Mouse (Mus musculus): ENCODE data around the gene Creb3l1.
A peak's percentile ranks its signal among the peaks of the same experiment; 100 is the strongest.

The Creb3l1 gene

GRCm38 (mm10) chr2:91963443-91963932 lies 60.8 kb downstream of the Creb3l1 start:
- DNase-seq (ENCODE audit: low spot score), result peak; percentile 94

GRCm38 (mm10) chr2:91962864-91963401 lies 61.4 kb downstream of the Creb3l1 start:
- no peak for DNase-seq (ENCODE audit: low spot score)

- no peak for DNase-seq (ENCODE audit: low spot score)
Observed at GRCm38 (mm10) chr2:91961901-91962761, 62.2 kb downstream of the Creb3l1 start.

- DNase-seq (ENCODE audit: low spot score), result no peak
Observed at GRCm38 (mm10) chr2:91960459-91960858, 63.8 kb downstream of the Creb3l1 start.

GRCm38 (mm10) chr2:91959544-91960410 lies 64.5 kb downstream of the Creb3l1 start:
- no peak for DNase-seq (ENCODE audit: low spot score)

- DNase-seq (ENCODE audit: low spot score), result peak; percentile 77
Observed at GRCm38 (mm10) chr2:91958701-91959457, 65.4 kb downstream of the Creb3l1 start.

- no peak for DNase-seq (ENCODE audit: low spot score)
Observed at GRCm38 (mm10) chr2:91958049-91958448, 66.3 kb downstream of the Creb3l1 start.

- no peak for DNase-seq (ENCODE audit: low spot score)
Observed at GRCm38 (mm10) chr2:91957096-91957495, 67.2 kb downstream of the Creb3l1 start.

- no peak for DNase-seq (ENCODE audit: low spot score)
Observed at GRCm38 (mm10) chr2:91955875-91956274, 68.4 kb downstream of the Creb3l1 start.

GRCm38 (mm10) chr2:91955121-91955591 lies 69.1 kb downstream of the Creb3l1 start:
- DNase-seq (ENCODE audit: low spot score), result no peak

GRCm38 (mm10) chr2:91953825-91954224 lies 70.5 kb downstream of the Creb3l1 start:
- DNase-seq (ENCODE audit: low spot score), result no peak

- peak; percentile 73 for DNase-seq (ENCODE audit: low spot score)
Observed at GRCm38 (mm10) chr2:91950275-91951085, 73.8 kb downstream of the Creb3l1 start.

GRCm38 (mm10) chr2:91949411-91950274 lies 74.7 kb downstream of the Creb3l1 start:
- DNase-seq (ENCODE audit: low spot score), result no peak

GRCm38 (mm10) chr2:91948792-91949241 lies 75.5 kb downstream of the Creb3l1 start:
- DNase-seq (ENCODE audit: low spot score), result no peak

GRCm38 (mm10) chr2:91948151-91948509 lies 76.2 kb downstream of the Creb3l1 start:
- DNase-seq (ENCODE audit: low spot score), result no peak

GRCm38 (mm10) chr2:91947397-91948150 lies 76.7 kb downstream of the Creb3l1 start:
- peak; percentile 36 for DNase-seq (ENCODE audit: low spot score)

- no peak for DNase-seq (ENCODE audit: low spot score)
Observed at GRCm38 (mm10) chr2:91946836-91947235, 77.5 kb downstream of the Creb3l1 start.

GRCm38 (mm10) chr2:91945483-91945882 lies 78.8 kb downstream of the Creb3l1 start, which contains the start of gene Gm9821:
Gene Gm9821 (plus strand): TSS chr2:91945703.
- no peak for DNase-seq (ENCODE audit: low spot score)

All from retina, embryonic 14.5 days (tissue).